Mouse (Mus musculus) bone marrow macrophage, adult 2 months (primary cell): ENCODE results near the gene Magoh.

Experiments used
- CTCF ChIP-seq: IDR thresholded peaks from 2 replicates; pipeline ENCODE4 v1.5.1; 2012; ENCODE audit warnings: low read depth, mild to moderate bottlenecking, low read length, moderate library complexity
- POLR2A ChIP-seq: IDR thresholded peaks from 2 replicates; pipeline ENCODE4 v1.6.1; 2012; ENCODE audit warnings: mild to moderate bottlenecking, low read depth, low read length, borderline replicate concordance

DNA sequence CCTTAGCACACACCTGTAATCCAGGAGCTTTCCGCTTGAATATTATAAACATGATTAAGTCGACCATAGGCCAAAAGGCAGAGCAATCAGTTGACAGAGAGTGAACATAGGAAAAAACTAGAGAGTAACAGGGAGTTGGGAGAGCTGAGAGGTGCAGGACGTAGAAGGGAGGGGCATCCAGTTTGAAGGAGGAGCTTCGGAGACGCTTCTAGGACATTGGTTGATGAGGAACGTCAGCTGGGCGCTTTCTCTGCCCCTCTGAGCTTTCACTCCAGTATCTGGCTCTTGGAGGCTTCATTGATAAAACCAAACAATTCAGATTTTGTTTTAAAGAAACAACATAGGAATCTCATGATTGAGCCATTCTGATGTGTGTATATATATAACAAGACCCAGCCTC is 6.8 kb downstream of the Magoh start:
- TF ChIP-seq CTCF, result no peak
- TF ChIP-seq POLR2A, result no peak
